In the genomic region with DNA sequence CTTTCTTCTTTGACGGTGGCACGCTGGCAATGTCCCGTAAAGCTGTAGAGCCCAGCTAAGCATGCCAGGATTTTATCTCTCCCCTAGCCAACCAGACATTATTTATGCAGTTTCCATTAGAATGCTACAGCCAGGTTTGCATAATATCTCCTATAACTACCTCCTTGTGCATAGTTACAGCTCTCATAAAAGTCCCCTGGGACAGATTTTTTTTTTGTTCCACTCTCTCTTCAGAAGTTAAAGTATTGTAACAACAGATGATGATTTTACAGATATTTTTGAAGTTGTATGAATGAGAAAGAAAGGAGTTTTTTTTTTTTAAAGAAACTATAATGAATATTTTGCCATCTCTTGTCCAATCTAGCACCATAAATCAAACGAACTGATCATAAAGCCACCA, we compare ENCODE assay signal across 15 mouse cellular contexts.
"Had no signal": no experiment of that assay in that cellular context is flagged by ENCODE, and none has a peak within 500 bp of the region (broad histone marks: within the 10 kb centered on the region; RNA-seq: fewer than 3 reads in every experiment).

No protein-coding gene starts in this region.

- H3K9me3 ChIP-seq: liver, embryonic 15.5 days had no signal

- H3K36me3 ChIP-seq: liver, embryonic 15.5 days had no signal

- H3K27ac ChIP-seq: layer of hippocampus, adult 2 months; liver, embryonic 15.5 days had no signal

- ATAC-seq: inflammation-experienced regulatory T-cells, adult 6 months; intestine, postnatal 0 days; midbrain, embryonic 16.5 days had no signal

- H3K27me3 ChIP-seq: liver, embryonic 15.5 days had no signal

- H3K4me3 ChIP-seq: layer of hippocampus, adult 2 months; liver, embryonic 15.5 days had no signal

- H3K9ac ChIP-seq: liver, embryonic 15.5 days; lung, embryonic 14.5 days had no signal

- DNase-seq: kidney, postnatal 10 days; kidney, postnatal 4 days; lung, embryonic 14.5 days; lung, postnatal 10 days; lung, postnatal 4 days; retina, postnatal 1 day; right cerebral cortex, postnatal 4 days; thymus, postnatal 36 days had no signal

- H3K4me2 ChIP-seq: liver, embryonic 11.5 days; liver, embryonic 15.5 days; lung, embryonic 14.5 days; midbrain, embryonic 11.5 days had no signal
